Mouse (Mus musculus) limb, embryonic 10.5 days (tissue): ENCODE data around the gene Gm11569. TPM values are rescaled to one million over a fixed set of nuclear protein-coding genes. Genes with fewer than 3 reads are reported as not detected.
"Not testable (repeated sequence)": the region's sequence is repeated elsewhere in the genome, so short reads cannot be mapped to it uniquely, and the experiment has no call there.

Experiments used
- DNase-seq: peaks from one replicate; pipeline ENCODE4 v3.0.0-alpha.2; 2017; ENCODE audit warnings: low spot score
- H3K27ac ChIP-seq: fragments of 300-500 bp; sonication (generic); 2 replicates; pipeline ENCODE4 v1.5.1; 2016; ENCODE audit warnings: mild to moderate bottlenecking
- H3K27me3 ChIP-seq: fragments of 300-500 bp; sonication (generic); 2 replicates; pipeline ENCODE4 v1.6.1; 2016; ENCODE audit warnings: low read depth, mild to moderate bottlenecking; ENCODE audit not compliant: poor library complexity, severe bottlenecking
- H3K36me3 ChIP-seq: fragments of 300-500 bp; sonication (generic); 2 replicates; pipeline ENCODE4 v1.6.1; 2016; ENCODE audit warnings: mild to moderate bottlenecking, moderate library complexity
- H3K4me1 ChIP-seq: fragments of 300-500 bp; sonication (generic); 2 replicates; pipeline ENCODE4 v1.6.1; 2016
- H3K4me3 ChIP-seq: fragments of 300-500 bp; sonication (generic); 2 replicates; pipeline ENCODE4 v1.5.1; 2016; ENCODE audit warnings: mild to moderate bottlenecking, moderate library complexity
- H3K9me3 ChIP-seq: fragments of 300-500 bp; sonication (generic); replicated peaks from 2 replicates; pipeline ENCODE4 v1.6.1; 2016; ENCODE audit warnings: mild to moderate bottlenecking
- WGBS: fragments of 180-500 bp; shearing (Covaris S2); methylation state at CpG from one replicate; pipeline ENCODE4 v1.1.7; 2016; 5-methylcytosine and 5-hydroxymethylcytosine counted together
- polyA plus RNA-seq: library from polyadenylated mRNA; unstranded; fragments of >200 nt; fragmentation: Nextera tagmentation; extraction: Ambion mirVana; gene quantifications from 2 replicates; pipeline ENCODE4 v1.2.1, GENCODE M21; 2016

The Gm11569 gene
- polyA plus RNA-seq = not detected in 2 replicates

DNA sequence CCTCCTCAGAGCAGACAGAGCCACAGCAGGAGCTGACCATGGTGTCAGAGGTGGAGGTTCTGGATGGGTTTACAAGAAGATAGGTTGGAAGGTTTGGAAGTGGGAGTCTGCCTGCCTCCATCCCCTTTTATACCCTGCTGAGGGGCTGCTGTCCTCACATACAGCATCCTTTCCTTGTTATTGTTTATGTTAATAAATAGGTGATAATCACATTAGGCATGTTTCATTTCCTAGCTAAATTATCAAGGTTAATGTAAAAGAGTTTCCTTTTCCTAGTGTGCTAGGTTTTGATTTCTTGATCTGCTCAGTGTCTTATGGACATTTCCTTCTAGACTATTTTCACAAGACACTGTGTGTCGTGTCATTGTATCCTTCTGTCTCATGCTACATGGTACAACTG lies at the start of gene Gm11569:
Gene Gm11569 (minus strand): TSS at position 101 of the 400 bp plus-strand sequence.
- H3K4me1 ChIP-seq, H3K36me3 ChIP-seq, H3K4me3 ChIP-seq, DNase-seq, H3K9me3 ChIP-seq, H3K27me3 ChIP-seq, H3K27ac ChIP-seq: not testable (repeated sequence)
- no CpG with 5 or more reads among the region's 1 CpGs for WGBS

DNA sequence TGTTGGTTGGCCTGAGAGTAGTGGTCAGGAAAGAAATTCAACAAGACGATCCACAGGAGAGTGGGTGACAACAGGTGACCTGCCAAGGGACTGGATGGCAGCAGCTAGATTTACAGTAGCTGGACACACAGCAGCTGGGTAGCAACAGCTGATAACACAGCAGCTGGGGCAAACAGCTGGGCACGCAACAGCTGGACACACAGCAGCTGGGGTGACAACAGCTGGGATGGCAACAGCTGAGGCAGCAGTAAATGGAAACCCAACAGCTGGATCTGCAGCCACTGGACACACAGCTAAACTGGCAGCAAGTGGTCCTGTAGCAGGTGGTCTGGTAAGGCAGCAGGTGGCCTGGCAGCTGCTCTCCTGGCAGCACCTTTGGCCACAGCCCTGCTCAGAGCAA lies 48.0 kb upstream of the Gm11569 start:
- Histone ChIP-seq H3K4me1 (peaks cover 7% of the 10 kb centered on the region; the same call in 1 of the 2 replicates), H3K9me3 (no peaks in the 10 kb centered on the region), H3K27ac (no peak overlapping the region), H3K27me3 (no peaks in the 10 kb centered on the region), H3K36me3 (no peaks in the 10 kb centered on the region), H3K4me3 (no peak overlapping the region)
- DNase-seq = no peak
- WGBS = 94% methylated on average over 2 of the region's 2 CpGs

DNA sequence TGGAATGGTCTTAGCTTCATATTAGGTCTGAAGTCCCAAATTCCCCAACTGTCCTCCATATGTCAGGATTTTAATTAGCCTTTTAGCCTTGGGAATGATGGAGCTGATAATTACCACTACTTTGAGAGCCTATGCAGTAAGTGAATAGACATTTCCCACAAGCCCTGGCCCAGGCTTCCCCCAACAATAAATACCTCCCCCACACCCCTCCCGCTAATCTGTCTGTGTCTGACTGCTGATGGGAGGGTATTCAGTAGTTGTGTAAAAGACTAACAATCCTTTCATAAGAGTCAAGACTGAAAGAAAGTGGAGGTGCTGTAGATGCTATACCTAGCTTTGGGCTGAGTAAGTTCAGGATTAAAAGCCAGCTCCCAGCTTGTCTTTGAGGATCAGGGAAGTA lies 43.5 kb upstream of the Gm11569 start:
- no peaks in the 10 kb centered on the region for H3K9me3 ChIP-seq

DNA sequence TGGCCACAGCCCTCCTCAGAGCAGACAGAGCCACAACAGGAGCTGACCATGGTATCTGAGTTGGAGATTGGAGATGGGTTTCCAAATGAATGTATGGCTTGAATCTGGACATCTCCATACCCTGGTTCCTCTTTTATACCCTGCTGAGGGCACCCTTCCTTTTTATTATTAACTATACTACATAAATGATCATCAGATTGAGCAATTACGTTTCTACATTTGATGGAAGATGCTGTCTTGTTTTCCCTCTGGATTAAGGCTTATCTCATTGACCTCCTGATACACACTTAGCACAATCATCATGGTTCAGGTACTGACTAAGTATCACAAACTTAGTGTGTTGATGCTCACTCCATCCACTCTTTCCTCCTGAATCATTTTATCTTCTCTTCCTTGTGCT lies 39.2 kb upstream of the Gm11569 start, which contains the start of gene 2300003K06Rik:
Gene 2300003K06Rik (minus strand): TSS at position 101 of the 400 bp plus-strand sequence.
- H3K27ac ChIP-seq = no peak within 1 kb of the TSS
- no peaks in the 10 kb centered on the region for H3K9me3 ChIP-seq
- no peaks in the 10 kb centered on the region for H3K27me3 ChIP-seq
- no peaks in the 10 kb centered on the region for H3K36me3 ChIP-seq
- DNase-seq = no peak
- H3K4me3 ChIP-seq = no peak within 1 kb of the TSS
- WGBS = 83% methylated on average over 1 of the region's 1 CpGs
- H3K4me1 ChIP-seq = peaks cover 11% of the 10 kb centered on the region

More for the DNA sequence above, 43.5 kb upstream of the Gm11569 start:
- H3K27ac ChIP-seq = no peak overlapping the region
- no peak for DNase-seq
- no peaks in the 10 kb centered on the region for H3K36me3 ChIP-seq
- no peaks in the 10 kb centered on the region for H3K27me3 ChIP-seq
- peaks cover 11% of the 10 kb centered on the region for H3K4me1 ChIP-seq
- H3K4me3 ChIP-seq = no peak overlapping the region
- 45% methylated on average over 1 of the region's 1 CpGs for WGBS

DNA sequence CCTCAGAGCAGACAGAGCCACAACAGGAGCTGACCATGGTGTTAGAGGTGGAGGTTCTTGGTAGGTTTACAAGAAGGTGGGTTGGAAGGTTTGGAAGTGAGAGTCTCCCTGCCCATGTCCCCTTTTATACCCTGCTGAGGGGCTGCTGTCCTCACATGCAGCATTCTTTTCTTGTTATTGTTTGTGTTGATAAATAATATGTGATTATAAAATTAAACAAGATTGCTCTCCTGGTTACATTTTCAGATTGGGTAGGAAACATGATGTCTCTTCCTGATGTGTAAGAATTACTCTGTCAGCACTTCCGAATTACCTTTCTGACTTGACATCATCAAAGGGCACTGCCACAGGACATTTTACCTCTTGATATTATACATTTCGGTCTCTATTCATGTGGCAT lies 16.8 kb upstream of the Gm11569 start, which contains the start of gene Gm11564:
Gene Gm11564 (minus strand): TSS at position 101 of the 400 bp plus-strand sequence.
- H3K4me3 ChIP-seq, DNase-seq, H3K36me3 ChIP-seq, H3K27me3 ChIP-seq, H3K4me1 ChIP-seq, H3K27ac ChIP-seq, H3K9me3 ChIP-seq: not testable (repeated sequence)
- 95% methylated on average over 2 of the region's 2 CpGs for WGBS

DNA sequence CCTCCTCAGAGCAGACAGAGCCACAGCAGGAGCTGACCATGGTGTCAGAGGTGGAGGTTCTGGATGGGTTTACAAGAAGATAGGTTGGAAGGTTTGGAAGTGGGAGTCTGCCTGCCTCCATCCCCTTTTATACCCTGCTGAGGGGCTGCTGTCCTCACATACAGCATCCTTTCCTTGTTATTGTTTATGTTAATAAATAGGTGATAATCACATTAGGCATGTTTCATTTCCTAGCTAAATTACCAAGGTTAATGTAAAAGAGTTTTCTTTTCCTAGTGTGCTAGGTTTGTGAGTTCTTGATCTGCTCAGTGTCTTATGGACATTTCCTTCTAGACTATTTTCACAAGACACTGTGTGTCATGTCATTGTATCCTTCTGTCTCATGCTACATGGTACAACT lies 11.1 kb upstream of the Gm11569 start, which contains the start of gene Krtap4-13:
Gene Krtap4-13 (minus strand): TSS at position 101 of the 400 bp plus-strand sequence.
- H3K9me3 ChIP-seq, H3K36me3 ChIP-seq, H3K4me1 ChIP-seq, H3K4me3 ChIP-seq, H3K27me3 ChIP-seq, DNase-seq, H3K27ac ChIP-seq: not testable (repeated sequence)

DNA sequence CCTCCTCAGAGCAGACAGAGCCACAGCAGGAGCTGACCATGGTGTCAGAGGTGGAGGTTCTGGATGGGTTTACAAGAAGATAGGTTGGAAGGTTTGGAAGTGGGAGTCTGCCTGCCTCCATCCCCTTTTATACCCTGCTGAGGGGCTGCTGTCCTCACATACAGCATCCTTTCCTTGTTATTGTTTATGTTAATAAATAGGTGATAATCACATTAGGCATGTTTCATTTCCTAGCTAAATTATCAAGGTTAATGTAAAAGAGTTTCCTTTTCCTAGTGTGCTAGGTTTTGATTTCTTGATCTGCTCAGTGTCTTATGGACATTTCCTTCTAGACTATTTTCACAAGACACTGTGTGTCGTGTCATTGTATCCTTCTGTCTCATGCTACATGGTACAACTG lies 5.6 kb upstream of the Gm11569 start, which contains the start of gene Gm11554:
Gene Gm11554 (minus strand): TSS at position 101 of the 400 bp plus-strand sequence.
- not testable (repeated sequence) for H3K4me1 ChIP-seq, DNase-seq
- no CpG with 5 or more reads among the region's 1 CpGs for WGBS

DNA sequence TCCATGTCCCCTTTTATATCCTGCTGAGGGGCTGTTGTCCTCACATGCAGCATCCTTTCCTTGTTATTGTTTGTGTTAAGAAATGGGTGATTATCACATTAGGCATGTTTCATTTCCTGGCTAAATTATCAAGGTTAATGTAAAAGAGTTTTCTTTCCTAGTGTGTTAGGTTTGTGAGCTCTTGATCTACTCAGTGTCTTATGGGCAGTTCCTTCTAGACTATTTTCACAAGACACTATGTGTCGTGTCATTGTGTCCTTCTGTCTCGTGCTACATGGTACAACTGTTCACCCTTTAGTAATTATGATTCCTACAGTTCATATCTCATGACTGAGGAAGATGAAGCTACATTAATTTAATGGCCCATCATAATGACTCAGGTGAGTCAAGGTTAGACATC lies 5.4 kb downstream of the Gm11569 start, which contains the start of gene Gm11596:
Gene Gm11596 (minus strand): TSS at position 101 of the 400 bp plus-strand sequence.
- Histone ChIP-seq H3K4me3 (no peak within 1 kb of the TSS), H3K9me3 (no peaks in the 10 kb centered on the region), H3K27ac (no peak within 1 kb of the TSS), H3K36me3 (no peaks in the 10 kb centered on the region), H3K4me1 (no peaks in the 10 kb centered on the region), H3K27me3 (no peaks in the 10 kb centered on the region)
- WGBS = 86% methylated on average over 2 of the region's 2 CpGs
- no peak for DNase-seq

More for the DNA sequence above, 5.6 kb upstream of the Gm11569 start, which contains the start of gene Gm11554:
- H3K27me3 ChIP-seq, H3K27ac ChIP-seq, H3K9me3 ChIP-seq, H3K36me3 ChIP-seq, H3K4me3 ChIP-seq: not testable (repeated sequence)

DNA sequence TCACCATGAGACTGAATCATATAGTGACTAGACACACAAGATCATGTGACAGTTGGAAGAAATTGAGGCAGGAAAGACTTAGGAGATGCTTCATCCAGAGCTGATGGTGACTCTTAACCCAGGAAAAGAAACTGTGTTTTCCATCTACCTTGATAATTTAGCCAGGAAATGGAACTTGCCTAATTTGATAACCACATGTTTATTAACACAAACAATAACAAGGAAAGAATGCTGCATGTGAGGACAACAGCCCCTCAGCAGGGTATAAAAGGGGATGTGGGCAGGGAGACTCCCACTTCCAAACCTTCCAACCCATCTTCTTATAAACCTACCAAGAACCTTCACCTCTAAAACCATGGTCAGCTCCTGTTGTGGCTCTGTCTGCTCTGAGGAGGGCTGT lies 13.8 kb downstream of the Gm11569 start, which contains the start of gene Krtap4-9:
Gene Krtap4-9 (plus strand): TSS at position 301 of the 400 bp plus-strand sequence.
- not testable (repeated sequence) for H3K4me3 ChIP-seq, H3K36me3 ChIP-seq, DNase-seq, H3K9me3 ChIP-seq, H3K4me1 ChIP-seq, H3K27me3 ChIP-seq, H3K27ac ChIP-seq

DNA sequence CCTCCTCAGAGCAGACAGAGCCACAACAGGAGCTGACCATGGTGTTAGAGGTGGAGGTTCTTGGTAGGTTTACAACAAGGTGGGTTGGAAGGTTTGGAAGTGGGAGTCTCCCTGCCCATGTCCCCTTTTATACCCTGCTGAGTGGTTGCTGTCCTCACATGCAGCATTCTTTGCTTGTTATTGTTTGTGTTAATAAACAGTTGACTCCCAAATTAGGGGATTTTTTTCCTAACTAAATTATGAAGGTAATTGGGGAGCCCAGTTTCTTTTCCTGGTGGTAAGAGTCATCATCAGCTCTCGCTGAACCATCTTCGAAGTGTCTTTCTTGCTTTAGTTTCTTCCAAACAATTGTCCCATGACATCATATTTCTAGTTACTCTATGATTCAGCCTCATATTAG lies 18.1 kb downstream of the Gm11569 start, which contains the start of gene Krtap4-8:
Gene Krtap4-8 (minus strand): TSS at position 101 of the 400 bp plus-strand sequence.
- Histone ChIP-seq H3K36me3 (no peaks in the 10 kb centered on the region), H3K27ac (no peak within 1 kb of the TSS), H3K4me1 (peaks cover 10% of the 10 kb centered on the region), H3K4me3 (no peak within 1 kb of the TSS), H3K9me3 (no peaks in the 10 kb centered on the region), H3K27me3 (no peaks in the 10 kb centered on the region)
- WGBS = 92% methylated on average over 2 of the region's 2 CpGs
- DNase-seq = no peak

DNA sequence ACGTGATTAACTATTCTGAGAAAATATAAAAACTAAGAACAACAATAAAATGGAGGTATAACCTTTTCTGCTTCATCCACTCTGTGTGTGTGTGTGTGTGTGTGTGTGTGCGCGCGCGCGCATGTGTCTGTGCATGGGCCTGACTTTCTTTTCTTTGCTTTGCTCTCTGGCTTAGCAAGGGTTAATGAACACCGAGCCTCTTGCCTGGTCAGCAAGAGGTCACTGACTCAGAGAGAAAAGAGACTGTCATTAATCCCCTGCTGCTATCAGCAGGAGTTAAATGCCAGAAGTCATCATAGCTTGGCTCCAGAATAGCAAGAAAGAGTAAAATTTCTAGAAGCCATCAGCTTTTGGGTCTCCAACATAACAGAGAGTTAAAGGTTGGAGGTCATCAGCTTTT lies 20.3 kb downstream of the Gm11569 start:
- H3K9me3 ChIP-seq = no peaks in the 10 kb centered on the region
- H3K4me1 ChIP-seq = peaks cover 10% of the 10 kb centered on the region
- no peak overlapping the region for H3K27ac ChIP-seq
- no peaks in the 10 kb centered on the region for H3K36me3 ChIP-seq
- H3K27me3 ChIP-seq = no peaks in the 10 kb centered on the region
- DNase-seq = no peak
- H3K4me3 ChIP-seq = no peak overlapping the region
- WGBS = 65% methylated on average over 7 of the region's 7 CpGs

DNA sequence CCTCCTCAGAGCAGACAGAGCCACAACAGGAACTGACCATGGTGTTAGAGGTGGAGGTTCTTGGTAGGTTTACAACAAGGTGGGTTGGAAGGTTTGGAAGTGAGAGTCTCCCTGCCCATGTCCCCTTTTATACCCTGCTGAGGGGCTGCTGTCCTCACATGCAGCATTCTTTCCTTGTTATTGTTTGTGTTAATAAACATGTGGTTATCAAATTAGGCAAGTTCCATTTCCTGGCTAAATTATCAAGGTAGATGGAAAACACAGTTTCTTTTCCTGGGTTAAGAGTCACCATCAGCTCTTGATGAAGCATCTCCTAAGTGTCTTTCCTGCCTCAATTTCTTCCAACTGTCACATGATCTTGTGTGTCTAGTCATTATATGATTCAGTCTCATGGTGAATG lies 25.9 kb downstream of the Gm11569 start, which contains the start of gene Gm11595:
Gene Gm11595 (minus strand): TSS at position 101 of the 400 bp plus-strand sequence.
- H3K27me3 ChIP-seq, H3K9me3 ChIP-seq, H3K4me3 ChIP-seq, H3K36me3 ChIP-seq, DNase-seq, H3K27ac ChIP-seq, H3K4me1 ChIP-seq: not testable (repeated sequence)

DNA sequence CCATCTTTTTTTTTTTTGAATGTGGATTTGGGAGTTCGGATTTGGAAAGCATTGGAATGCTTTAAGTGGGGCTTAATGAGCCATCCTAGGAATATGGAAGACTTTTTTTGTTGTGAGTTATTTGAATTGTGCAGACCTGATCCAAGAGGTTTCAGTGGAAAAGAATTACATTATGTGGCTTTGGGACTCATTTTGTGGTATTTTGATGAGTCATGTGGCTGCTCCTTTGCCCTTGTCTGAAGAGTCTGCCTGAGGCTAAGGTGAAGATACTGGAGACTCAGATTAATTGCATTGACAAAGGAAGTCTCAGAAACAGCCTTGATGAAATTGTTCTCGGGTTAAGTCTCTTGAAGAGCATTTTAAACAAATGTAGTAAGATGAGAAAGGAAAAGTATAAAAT lies 30.3 kb downstream of the Gm11569 start:
- Histone ChIP-seq H3K4me1 (no peaks in the 10 kb centered on the region), H3K27me3 (no peaks in the 10 kb centered on the region), H3K36me3 (no peaks in the 10 kb centered on the region), H3K9me3 (no peaks in the 10 kb centered on the region), H3K27ac (no peak overlapping the region), H3K4me3 (no peak overlapping the region)
- 81% methylated on average over 2 of the region's 2 CpGs for WGBS
- DNase-seq = no peak

DNA sequence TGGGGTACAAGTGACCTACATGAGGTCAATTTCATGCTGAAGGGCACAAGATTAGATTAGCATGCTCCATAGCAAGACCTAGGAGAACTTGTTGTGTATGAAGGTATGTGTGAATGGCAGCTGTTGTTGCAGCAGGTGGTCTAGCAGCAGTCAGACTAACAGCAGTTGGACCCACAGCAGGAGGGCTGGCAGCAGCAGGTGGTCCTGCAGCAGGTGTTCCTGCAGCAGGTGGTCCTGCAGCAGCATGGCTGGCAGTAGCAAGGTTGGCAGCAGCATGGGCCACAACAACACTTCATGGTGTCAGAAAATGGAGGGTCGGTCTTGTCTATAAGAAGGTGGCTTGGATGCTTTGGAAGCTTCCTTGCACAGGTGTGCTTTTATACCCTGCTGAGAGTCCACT lies 39.9 kb downstream of the Gm11569 start:
- no peak overlapping the region for H3K27ac ChIP-seq
- H3K36me3 ChIP-seq = no peaks in the 10 kb centered on the region
- DNase-seq = no peak
- no peak overlapping the region for H3K4me3 ChIP-seq
- H3K4me1 ChIP-seq = no peaks in the 10 kb centered on the region
- H3K9me3 ChIP-seq = no peaks in the 10 kb centered on the region
- no peaks in the 10 kb centered on the region for H3K27me3 ChIP-seq
- WGBS = 87% methylated on average over 1 of the region's 1 CpGs
